Mouse (Mus musculus) heart, postnatal 14 days (tissue): ENCODE measurements around the gene Ifna6. TPM values are rescaled to one million over a fixed set of nuclear protein-coding genes. Genes with fewer than 3 reads are reported as not detected.

Experiments used
- DNase-seq, 2 experiments: peaks; one replicate each; pipeline ENCODE4 v3.0.0; 2021 to 2022
- intact Hi-C: fragments of 180-260 bp; cut with DNase I; formaldehyde crosslinking; loops from one replicate; pipeline ENCODE4 v1.15.1; 2025
- total RNA-seq, 2 experiments: library from RNA; stranded (reverse); gene quantifications; 2 replicates each; pipeline ENCODE4 v1.2.3; 2021

The Ifna6 gene
- total RNA-seq, 2 experiments from 2014 or later, result not detected

GRCm38 (mm10) chr4:88840058-88840457, 12.8 kb downstream of the Ifna6 start:
- intact Hi-C loops, result no loop called here
- no peak for DNase-seq

GRCm38 (mm10) chr4:88841438-88841911, 14.3 kb downstream of the Ifna6 start, which contains the start of gene Ifna4:
Ifna4 (plus strand) TSS chr4:88841861.
- no peak for DNase-seq
- intact Hi-C loops, result no loop called here

GRCm38 (mm10) chr4:88845334-88845733, 18.1 kb downstream of the Ifna6 start:
- DNase-seq, result no peak

GRCm38 (mm10) chr4:88849698-88850097, 22.5 kb downstream of the Ifna6 start, which contains the start of gene Ifna1:
Ifna1 (plus strand) TSS chr4:88850087.
- intact Hi-C loops, result no loop called here
- no peak for DNase-seq

More at GRCm38 (mm10) chr4:88845334-88845733, 18.1 kb downstream of the Ifna6 start:
- intact Hi-C loops, result no loop called here

- no peak for DNase-seq
- intact Hi-C loops, result no loop called here
Measured at GRCm38 (mm10) chr4:88851026-88851763, 24.0 kb downstream of the Ifna6 start.

GRCm38 (mm10) chr4:88859214-88859613, 32.0 kb downstream of the Ifna6 start:
- DNase-seq, result no peak
- intact Hi-C loops, result no loop called here

GRCm38 (mm10) chr4:88863309-88863708, 36.1 kb downstream of the Ifna6 start:
- DNase-seq, result no peak
- intact Hi-C loops, result no loop called here

GRCm38 (mm10) chr4:88864599-88864998, 37.4 kb downstream of the Ifna6 start:
- intact Hi-C loops, result no loop called here

GRCm38 (mm10) chr4:88865011-88865569, 37.9 kb downstream of the Ifna6 start:
- DNase-seq, result no peak
- intact Hi-C loops, result no loop called here

More at GRCm38 (mm10) chr4:88864599-88864998, 37.4 kb downstream of the Ifna6 start:
- DNase-seq, result no peak

GRCm38 (mm10) chr4:88867366-88867925, 40.2 kb downstream of the Ifna6 start:
- DNase-seq, result peak; percentile 73 to 86
- intact Hi-C loops, result no loop called here

GRCm38 (mm10) chr4:88867926-88868911, 41.0 kb downstream of the Ifna6 start:
- intact Hi-C loops, result no loop called here

GRCm38 (mm10) chr4:88872691-88873090, 45.5 kb downstream of the Ifna6 start:
- peak in 1 of 2 experiments; percentile 42 for DNase-seq
- intact Hi-C loops, result loop anchor here (1.0 to 10.0 kb wide), 3 partner anchors 65 to 652 kb away; no protein-coding TSS in a partner anchor

More at GRCm38 (mm10) chr4:88867926-88868911, 41.0 kb downstream of the Ifna6 start:
- peak; percentile 13 to 29 for DNase-seq

GRCm38 (mm10) chr4:88875435-88876095, 48.3 kb downstream of the Ifna6 start:
- intact Hi-C loops, result loop anchor here (10.0 kb wide), 1 partner anchor 649 kb away; no protein-coding TSS in a partner anchor

GRCm38 (mm10) chr4:88876520-88876919, 49.3 kb downstream of the Ifna6 start:
- intact Hi-C loops, result loop anchor here (10.0 kb wide), 1 partner anchor 648 kb away; no protein-coding TSS in a partner anchor
- DNase-seq, result no peak

More at GRCm38 (mm10) chr4:88875435-88876095, 48.3 kb downstream of the Ifna6 start:
- no peak for DNase-seq

Other genes starting within 250 kb of the Ifna6 start
- not detected for gene Ifna9, start 235.0 kb upstream of the Ifna6 start, total RNA-seq
- gene Ifna12, start 224.0 kb upstream of the Ifna6 start, total RNA-seq, result not detected
- not detected for gene C87499, start 193.0 kb upstream of the Ifna6 start, total RNA-seq
- gene Ifna13, start 183.0 kb upstream of the Ifna6 start, total RNA-seq, result not detected
- not detected for gene Ifna16, start 150.5 kb upstream of the Ifna6 start, total RNA-seq
- gene Ifna2, start 143.5 kb upstream of the Ifna6 start, total RNA-seq, result not detected
- not detected for gene Ifnab, start 136.1 kb upstream of the Ifna6 start, total RNA-seq
- gene Gm26566, start 105.6 kb upstream of the Ifna6 start, total RNA-seq, result 1 to 10 TPM in 1 of 2 experiments, under 1 TPM in 1; 0.22 to 1.0 TPM
- 10 to 100 TPM; 73.9 to 75.5 TPM for gene Klhl9, start 105.0 kb upstream of the Ifna6 start, total RNA-seq
- not detected for gene Gm13271, start 72.5 kb upstream of the Ifna6 start, total RNA-seq
- not detected for gene Gm13283, start 67.3 kb upstream of the Ifna6 start, total RNA-seq
- gene Gm13290, start 53.6 kb upstream of the Ifna6 start, total RNA-seq, result not detected
- gene Gm13289, start 50.5 kb upstream of the Ifna6 start, total RNA-seq, result not detected
- not detected for gene Gm13272, start 47.6 kb upstream of the Ifna6 start, total RNA-seq
- not detected for gene Ifnz, start 45.3 kb upstream of the Ifna6 start, total RNA-seq
- not detected for gene Gm13276, start 41.7 kb upstream of the Ifna6 start, total RNA-seq
- not detected for gene Gm13277, start 38.8 kb upstream of the Ifna6 start, total RNA-seq
- not detected for gene Gm13278, start 35.9 kb upstream of the Ifna6 start, total RNA-seq
- not detected for gene Gm13275, start 32.9 kb upstream of the Ifna6 start, total RNA-seq
- not detected for gene Gm13279, start 30.0 kb upstream of the Ifna6 start, total RNA-seq
- under 1 TPM; 0.19 to 0.22 TPM for gene Gm13285, start 27.8 kb upstream of the Ifna6 start, total RNA-seq
- not detected for gene Gm13287, start 24.2 kb upstream of the Ifna6 start, total RNA-seq
- gene Gm13288, start 21.9 kb upstream of the Ifna6 start, total RNA-seq, result not detected
- gene Ifna7, start 11.2 kb upstream of the Ifna6 start, total RNA-seq, result not detected
- not detected for gene Ifna11, start 7.5 kb upstream of the Ifna6 start, total RNA-seq
- not detected for gene Ifna5, start 8.1 kb downstream of the Ifna6 start, total RNA-seq
- not detected for gene Ifna4, start 14.4 kb downstream of the Ifna6 start, total RNA-seq
- not detected for gene Ifna1, start 22.7 kb downstream of the Ifna6 start, total RNA-seq
- gene Ifne, start 52.8 kb downstream of the Ifna6 start, total RNA-seq, result not detected